In the genomic region with DNA sequence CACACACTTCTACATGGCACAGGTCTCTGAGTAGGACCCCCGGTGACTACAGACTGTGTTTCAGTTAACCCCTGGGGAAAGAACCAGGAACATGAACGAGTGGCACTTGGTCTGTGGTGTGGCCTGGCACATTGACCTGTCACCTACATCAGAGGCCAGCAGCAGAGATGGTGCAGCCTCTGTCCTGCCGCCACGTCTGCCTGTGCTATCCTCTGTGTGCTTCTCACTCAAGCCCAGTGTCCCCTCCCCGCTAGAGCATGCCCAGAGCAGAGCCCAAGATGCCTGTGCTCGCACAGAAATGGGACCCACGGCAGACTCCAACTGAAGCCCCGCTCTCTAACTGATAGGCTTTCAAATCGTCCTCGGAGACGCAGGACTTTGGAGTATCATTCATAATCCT, we compare ENCODE assay signal across 20 mouse cellular contexts. TPM values are rescaled to one million over a fixed set of nuclear protein-coding genes. Genes with fewer than 3 reads are reported as not detected.
"Had no signal": no experiment of that assay in that cellular context is flagged by ENCODE, and none has a peak within 500 bp of the region (broad histone marks: within the 10 kb centered on the region; RNA-seq: fewer than 3 reads in every experiment).

No protein-coding gene starts in this region.

- H3K4me3 ChIP-seq: midbrain, embryonic 10.5 days; midbrain, embryonic 12.5 days; myocyte; neural tube, embryonic 13.5 days; neural tube, embryonic 15.5 days had no signal

- H3K4me1 ChIP-seq: midbrain, embryonic 12.5 days; neural tube, embryonic 15.5 days had no signal

- H3K27ac ChIP-seq: midbrain, embryonic 10.5 days; midbrain, embryonic 12.5 days; neural tube, embryonic 13.5 days; neural tube, embryonic 15.5 days had no signal

- H3K9me3 ChIP-seq: midbrain, embryonic 10.5 days; midbrain, embryonic 12.5 days; neural tube, embryonic 13.5 days; neural tube, embryonic 15.5 days had no signal

- DNase-seq: lung, adult 18-20 months; lung, embryonic 14.5 days; lung, postnatal 10 days; lung, postnatal 4 days; midbrain, embryonic 14.5 days; retina, postnatal 1 day; right cerebral cortex, adult 18-20 months; right cerebral cortex, postnatal 25 days; right cerebral cortex, postnatal 4 days; spleen, adult 18-20 months; thymus, adult 18-20 months; thymus, postnatal 14 days; thymus, postnatal 36 days had no signal

- H3K36me3 ChIP-seq: midbrain, embryonic 10.5 days; midbrain, embryonic 12.5 days; neural tube, embryonic 13.5 days; neural tube, embryonic 15.5 days had no signal

- ATAC-seq: midbrain, embryonic 16.5 days had no signal

RNA-seq across cellular contexts. Expression of a gene that starts 6.8 kb away (rescaled TPM):
- total RNA-seq: megakaryocyte-erythroid progenitor cell, adult 5-6 weeks had no signal
